Mouse (Mus musculus) neutrophil, adult 65 days (primary cell): Measurements from ENCODE around the gene Tpsb2. TPM values are rescaled to one million over a fixed set of nuclear protein-coding genes. Genes with fewer than 3 reads are reported as not detected.

Experiments
- total RNA-seq: library from RNA; stranded (reverse); gene quantifications from 2 replicates; pipeline ENCODE4 v1.2.4, GENCODE M21; 2023

Gene Tpsb2
- not detected in 2 replicates for total RNA-seq

DNA sequence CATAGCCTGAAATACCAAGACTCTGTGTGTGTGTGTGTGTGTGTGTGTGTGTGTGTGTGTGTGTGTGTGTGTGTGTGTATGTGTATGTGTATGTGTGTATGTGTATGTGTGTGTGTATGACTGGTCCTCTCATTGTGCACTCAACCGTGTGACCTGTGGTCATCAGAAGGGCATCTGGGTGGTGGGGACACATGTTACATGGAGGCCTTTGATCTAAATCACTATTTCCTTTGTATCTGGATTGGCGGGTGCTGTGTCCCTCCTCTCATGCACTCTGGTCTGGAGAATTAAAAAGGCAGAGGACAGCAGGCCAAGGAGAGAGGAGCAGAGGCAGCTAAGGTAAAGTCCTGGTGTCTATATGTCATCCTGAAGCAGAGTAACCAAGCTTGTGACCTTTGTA is at the start of gene Tpsb2:
TSS of gene Tpsb2 (plus strand) at position 301 of the 400 bp plus-strand sequence.

DNA sequence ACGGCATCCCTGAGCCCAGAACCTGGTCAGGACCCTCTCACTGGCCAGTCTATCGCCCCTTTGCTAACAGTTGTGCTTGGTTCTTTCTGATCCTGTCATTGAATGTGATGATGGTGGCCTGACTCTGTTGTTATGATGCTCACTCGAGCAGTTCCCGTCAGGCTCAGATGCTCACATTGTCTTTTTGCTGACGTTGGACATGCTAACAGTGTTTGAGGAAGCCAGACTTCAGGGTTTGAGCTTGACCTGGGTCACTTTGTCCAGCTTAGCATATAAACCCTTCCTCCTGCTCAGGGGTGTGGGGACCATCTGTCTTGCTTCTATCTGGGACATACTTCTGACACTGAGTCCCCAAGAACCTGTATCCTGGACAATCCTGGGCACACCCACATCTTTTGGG is 47.8 kb upstream of the Tpsb2 start, which contains the start of gene Prss29:
TSS of gene Prss29 (plus strand) at position 301 of the 400 bp plus-strand sequence.

DNA sequence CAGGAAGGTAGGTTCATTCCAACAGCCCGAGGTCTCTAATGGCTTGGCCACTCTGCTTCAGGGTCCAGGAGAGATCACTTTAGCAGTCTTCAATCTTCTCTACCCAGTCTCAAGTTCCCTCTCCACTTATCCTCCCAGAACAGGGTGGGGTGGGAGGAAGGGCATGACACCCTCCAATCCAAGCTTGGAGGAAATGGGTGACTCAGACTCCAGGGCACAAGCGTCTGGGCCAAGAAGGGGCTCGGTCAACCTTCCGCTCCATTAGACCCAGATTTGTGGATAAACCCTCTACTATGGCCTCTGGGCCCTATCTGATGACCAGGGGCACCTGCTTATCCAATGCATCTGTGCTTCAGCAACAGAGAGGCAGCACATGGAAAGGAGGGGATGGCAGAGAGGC is 20.6 kb upstream of the Tpsb2 start, which contains the start of gene Tpsab1:
TSS of gene Tpsab1 (minus strand) at position 101 of the 400 bp plus-strand sequence.

DNA sequence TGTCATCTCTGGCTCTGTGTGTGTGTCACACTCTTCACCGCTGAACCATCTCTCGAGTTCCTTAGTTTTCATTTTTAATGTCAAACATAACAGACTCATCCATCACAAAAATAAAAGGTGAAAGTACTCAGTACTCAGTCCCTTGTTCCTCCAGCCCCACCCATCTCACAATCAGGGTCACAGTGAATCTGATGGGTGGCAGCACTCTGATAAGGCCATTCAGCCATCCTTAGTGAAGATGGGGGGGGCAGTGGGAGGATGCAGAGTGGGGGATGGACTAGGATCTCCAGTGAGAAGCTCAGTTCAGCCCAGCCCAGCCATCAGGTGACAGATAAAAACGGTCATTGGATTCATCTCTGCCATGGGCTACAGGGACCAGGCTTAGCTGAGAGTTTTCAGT is 2.9 kb downstream of the Tpsb2 start, which contains the start of gene Tpsg1:
TSS of gene Tpsg1 (plus strand) at position 301 of the 400 bp plus-strand sequence.

Other genes starting within 250 kb of the Tpsb2 start
- not detected in 2 replicates for gene Ptx4, start 245.5 kb upstream of the Tpsb2 start, total RNA-seq
- 17.0 and 29.6 TPM in 2 replicates for gene Clcn7, start 232.9 kb upstream of the Tpsb2 start, total RNA-seq
- not detected in 2 replicates for gene Ccdc154, start 203.8 kb upstream of the Tpsb2 start, total RNA-seq
- not detected in 2 replicates for gene Gm38655, start 190.8 kb upstream of the Tpsb2 start, total RNA-seq
- 5.5 and 6.8 TPM in 2 replicates for gene BC003965, start 181.8 kb upstream of the Tpsb2 start, total RNA-seq
- gene Unkl, start 177.9 kb upstream of the Tpsb2 start, total RNA-seq, result 18.6 and 26.5 TPM in 2 replicates
- 12.1 and 18.8 TPM in 2 replicates for gene Gnptg, start 126.2 kb upstream of the Tpsb2 start, total RNA-seq
- 5.8 and 8.9 TPM in 2 replicates for gene Tsr3, start 126.1 kb upstream of the Tpsb2 start, total RNA-seq
- 4.4 and 6.8 TPM in 2 replicates for gene Baiap3, start 109.9 kb upstream of the Tpsb2 start, total RNA-seq
- gene Ube2i, start 91.7 kb upstream of the Tpsb2 start, total RNA-seq, result 213 and 244 TPM in 2 replicates
- gene Prss34, start 67.9 kb upstream of the Tpsb2 start, total RNA-seq, result 80.0 and 94.6 TPM in 2 replicates
- not detected in 2 replicates for gene Prss28, start 57.7 kb upstream of the Tpsb2 start, total RNA-seq
- gene Prss29, start 47.7 kb upstream of the Tpsb2 start, total RNA-seq, result not detected in 2 replicates
- gene Tpsab1, start 20.7 kb upstream of the Tpsb2 start, total RNA-seq, result not detected in 2 replicates
- not detected in 2 replicates for gene Tpsg1, start 3.0 kb downstream of the Tpsb2 start, total RNA-seq
- gene Cacna1h, start 67.5 kb downstream of the Tpsb2 start, total RNA-seq, result 0.19 and 0.25 TPM in 2 replicates
- gene Tekt4, start 88.3 kb downstream of the Tpsb2 start, total RNA-seq, result not detected in 2 replicates
- not detected in 2 replicates for gene Sstr5, start 131.0 kb downstream of the Tpsb2 start, total RNA-seq
- not detected in 2 replicates for gene Sox8, start 204.4 kb downstream of the Tpsb2 start, total RNA-seq
- gene Lmf1, start 212.8 kb downstream of the Tpsb2 start, total RNA-seq, result 8.7 and 10.5 TPM in 2 replicates